Mouse (Mus musculus) liver, adult (tissue): ENCODE measurements around the gene Zfp667.

Source experiments
- GATA4 ChIP-seq: IDR thresholded peaks from 2 replicates; pipeline ENCODE4 v1.6.1; 2014; ENCODE audit warnings: mild to moderate bottlenecking, low read length; ENCODE audit not compliant: insufficient replicate concordance

Zfp667 gene

DNA sequence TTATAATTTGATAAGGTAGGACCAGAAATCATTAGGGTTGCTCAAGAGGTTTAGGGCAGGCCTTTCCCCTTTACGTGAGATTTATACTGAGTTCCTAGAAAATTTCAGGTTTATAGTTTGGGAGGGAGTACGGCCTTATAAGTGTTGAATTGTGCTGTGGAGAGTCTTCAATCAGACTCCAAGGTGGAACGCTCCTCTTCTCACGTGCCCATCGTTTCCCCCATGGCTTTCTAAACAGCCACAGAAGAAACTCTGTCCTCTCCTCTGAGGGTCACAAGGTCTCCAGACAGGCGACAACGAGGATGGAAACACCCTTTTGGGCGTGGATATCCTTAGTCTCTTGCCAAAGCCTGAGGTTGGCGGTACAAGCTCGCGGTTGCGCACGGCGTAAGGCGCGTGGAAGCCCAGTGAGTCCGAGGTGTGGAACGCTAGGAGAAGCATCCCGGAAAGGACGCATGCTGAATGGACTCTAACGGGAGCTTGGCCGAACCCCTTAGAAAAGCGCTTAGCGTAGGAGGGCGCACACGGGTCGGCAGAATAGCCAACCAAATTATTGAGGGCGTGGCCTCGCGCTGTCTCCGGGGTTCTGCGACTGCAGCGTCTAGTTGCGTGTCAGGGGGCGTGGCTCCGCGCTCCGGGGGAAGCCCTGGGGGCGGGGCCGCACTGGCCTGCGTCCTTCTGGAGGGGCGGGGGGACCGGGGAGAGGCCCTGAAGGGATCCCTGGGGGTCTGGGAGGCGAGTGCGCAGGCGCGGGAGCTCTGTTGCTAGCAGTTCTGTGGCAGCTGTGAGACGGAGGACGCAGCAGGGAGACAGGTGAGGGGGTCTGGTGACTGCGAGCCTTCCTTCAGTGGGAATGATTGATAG, at the start of gene Zfp667:
TSS of gene Zfp667 (plus strand) at position 738 of the 864 bp plus-strand sequence.
- TF ChIP-seq GATA4: no peak

DNA sequence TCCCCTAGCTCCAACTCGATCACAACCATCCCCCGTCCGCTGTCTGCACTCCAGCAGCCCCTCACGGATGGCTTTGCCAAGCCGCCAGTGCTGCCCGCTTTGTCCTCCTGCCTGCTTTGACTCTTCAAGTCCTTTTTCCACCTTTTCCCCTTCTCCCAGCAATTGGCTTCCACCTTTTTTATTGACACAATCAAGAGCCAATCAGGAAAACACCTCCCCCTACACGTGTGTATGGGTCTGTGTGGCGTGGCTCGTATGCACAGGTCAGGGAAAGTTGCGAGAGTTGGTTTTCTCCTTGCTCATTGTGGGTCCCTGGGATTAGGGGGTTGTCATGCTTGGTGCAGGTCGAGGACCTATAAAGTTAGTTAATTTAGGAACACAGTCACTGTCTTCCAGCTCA, 46.6 kb upstream of the Zfp667 start:
- no peak for TF ChIP-seq GATA4

DNA sequence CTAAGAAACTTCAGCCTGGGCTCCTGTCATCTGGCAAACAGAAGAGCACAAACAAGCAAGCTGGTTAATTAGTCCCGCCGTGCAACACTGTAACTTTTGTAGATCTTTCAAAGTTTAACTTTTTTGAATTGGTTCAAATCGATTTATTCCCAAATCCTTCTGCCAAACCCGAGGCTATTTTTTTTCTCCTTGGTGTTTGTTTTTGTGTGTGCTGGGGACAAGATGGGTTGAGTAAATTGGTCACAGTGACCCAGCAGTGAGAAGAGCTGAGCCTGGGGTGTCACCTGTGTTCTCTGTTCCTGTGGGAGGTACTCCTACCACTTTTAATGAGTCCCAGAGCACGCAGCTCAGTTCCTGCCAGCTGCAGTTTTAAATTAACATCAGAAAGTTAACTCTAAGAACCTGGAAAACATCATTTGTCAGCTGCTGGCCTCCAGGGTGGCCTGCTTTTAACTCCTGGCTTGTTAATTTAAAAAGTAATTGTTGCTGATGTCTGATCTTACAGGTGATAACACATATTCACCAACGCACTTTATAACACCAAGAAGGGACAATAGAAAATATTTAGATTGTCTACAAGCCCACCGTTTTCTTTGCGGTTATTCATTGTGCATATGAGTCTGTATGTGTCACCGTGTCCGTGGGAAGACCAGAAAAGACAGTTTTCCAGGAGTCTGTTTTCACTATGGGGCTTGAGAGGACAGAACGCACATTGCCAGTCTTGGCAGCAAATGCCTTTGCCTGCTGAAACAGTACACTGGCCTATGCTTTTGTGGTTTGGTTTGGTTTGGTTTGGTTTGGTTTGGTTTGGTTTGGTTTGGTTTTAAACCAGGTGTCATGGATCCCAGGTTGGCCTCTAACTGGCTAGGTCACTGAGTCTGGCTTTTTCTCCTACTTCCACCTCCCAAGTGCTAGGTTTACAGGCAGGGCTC, 41.8 kb upstream of the Zfp667 start:
- no peak for TF ChIP-seq GATA4

GRCm38 (mm10) chr7:6252410-6252809, 34.0 kb upstream of the Zfp667 start, which contains the start of gene Epp13:
Gene Epp13 (plus strand): TSS chr7:6252710.
- no peak for TF ChIP-seq GATA4

DNA sequence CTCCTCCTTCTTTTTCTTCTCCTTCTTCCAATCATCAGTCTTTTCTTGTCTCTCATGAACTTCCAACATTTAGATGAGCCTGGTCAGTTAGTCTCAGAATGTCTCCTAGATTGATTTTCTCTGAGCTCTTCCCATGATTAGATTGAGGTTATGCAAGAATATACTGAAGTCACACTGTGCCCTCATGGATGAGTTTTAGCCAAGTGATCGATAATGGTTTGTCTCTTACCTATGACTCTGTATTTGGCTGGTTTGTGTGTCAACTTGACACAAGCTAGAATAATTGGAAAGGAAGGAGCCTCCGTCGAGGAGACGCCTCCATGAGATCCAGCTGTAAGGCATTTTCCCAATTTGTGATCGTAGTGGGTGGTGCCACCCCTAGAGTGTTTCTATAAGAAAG, 31.9 kb upstream of the Zfp667 start:
- no peak for TF ChIP-seq GATA4

GRCm38 (mm10) chr7:6257386-6257785, 29.0 kb upstream of the Zfp667 start:
- no peak for TF ChIP-seq GATA4

GRCm38 (mm10) chr7:6258232-6259220, 27.9 kb upstream of the Zfp667 start:
- no peak for TF ChIP-seq GATA4

GRCm38 (mm10) chr7:6262120-6262519, 24.3 kb upstream of the Zfp667 start:
- TF ChIP-seq GATA4: no peak

DNA sequence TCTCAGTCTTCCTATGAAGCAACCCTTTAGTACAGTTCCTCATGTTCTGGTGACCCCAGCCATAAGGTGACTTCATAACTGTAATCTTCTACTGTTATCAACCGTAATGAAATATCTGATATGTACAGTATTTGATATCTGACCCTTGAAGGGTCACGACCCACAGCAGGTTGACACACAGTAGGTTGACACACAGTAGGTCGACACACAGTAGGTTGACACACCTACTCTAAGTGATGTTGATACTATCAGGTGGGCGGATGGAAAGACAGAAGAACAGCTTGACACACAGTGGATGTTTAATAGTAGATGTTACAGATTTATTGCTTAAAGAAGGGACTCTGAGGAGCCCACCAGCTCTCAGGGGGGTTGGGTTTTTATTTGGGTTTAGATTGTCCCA, 23.4 kb upstream of the Zfp667 start:
- no peak for TF ChIP-seq GATA4

DNA sequence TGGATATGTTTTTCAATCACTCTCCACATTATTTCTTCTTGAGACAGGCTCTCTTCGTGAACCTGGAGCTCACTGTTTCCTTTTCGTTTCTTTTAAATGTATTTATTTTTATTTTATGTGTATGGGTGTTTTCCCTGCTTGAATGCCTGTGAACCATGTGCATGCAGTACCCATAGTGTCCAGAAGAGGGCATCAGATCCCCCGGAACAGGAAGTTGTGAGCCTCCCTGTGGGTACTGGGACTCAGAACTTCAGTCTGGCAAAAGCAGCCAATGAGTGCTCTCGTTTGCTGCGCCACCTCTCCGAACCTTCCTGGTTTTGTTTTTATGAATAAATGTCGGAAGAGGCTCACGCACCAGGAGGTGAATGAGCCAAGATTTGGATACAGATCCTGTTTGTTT, 20.7 kb upstream of the Zfp667 start:
- no peak for TF ChIP-seq GATA4

DNA sequence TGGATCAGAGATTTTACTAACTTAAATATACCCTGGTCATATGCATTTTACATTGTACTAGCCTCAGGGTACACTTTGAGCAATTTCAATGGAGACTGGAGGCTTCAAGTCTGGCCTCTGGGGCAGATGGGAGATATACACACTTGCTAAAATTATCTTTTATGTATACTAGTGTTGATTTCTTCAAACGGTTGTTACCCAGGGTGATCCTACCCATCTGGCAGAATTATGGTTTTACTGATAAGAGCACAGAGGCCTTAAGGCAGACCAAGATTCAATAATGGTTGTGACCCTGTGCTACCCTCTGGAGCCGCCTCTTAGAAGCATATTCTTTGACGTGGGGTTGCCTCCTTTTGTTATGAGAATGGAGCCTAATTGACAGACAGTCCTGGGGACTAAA, 8.5 kb upstream of the Zfp667 start:
- TF ChIP-seq GATA4: no peak

- TF ChIP-seq GATA4: no peak
Measured at GRCm38 (mm10) chr7:6282749-6283148, 3.6 kb upstream of the Zfp667 start.

GRCm38 (mm10) chr7:6283451-6284075, 2.8 kb upstream of the Zfp667 start:
- no peak for TF ChIP-seq GATA4

DNA sequence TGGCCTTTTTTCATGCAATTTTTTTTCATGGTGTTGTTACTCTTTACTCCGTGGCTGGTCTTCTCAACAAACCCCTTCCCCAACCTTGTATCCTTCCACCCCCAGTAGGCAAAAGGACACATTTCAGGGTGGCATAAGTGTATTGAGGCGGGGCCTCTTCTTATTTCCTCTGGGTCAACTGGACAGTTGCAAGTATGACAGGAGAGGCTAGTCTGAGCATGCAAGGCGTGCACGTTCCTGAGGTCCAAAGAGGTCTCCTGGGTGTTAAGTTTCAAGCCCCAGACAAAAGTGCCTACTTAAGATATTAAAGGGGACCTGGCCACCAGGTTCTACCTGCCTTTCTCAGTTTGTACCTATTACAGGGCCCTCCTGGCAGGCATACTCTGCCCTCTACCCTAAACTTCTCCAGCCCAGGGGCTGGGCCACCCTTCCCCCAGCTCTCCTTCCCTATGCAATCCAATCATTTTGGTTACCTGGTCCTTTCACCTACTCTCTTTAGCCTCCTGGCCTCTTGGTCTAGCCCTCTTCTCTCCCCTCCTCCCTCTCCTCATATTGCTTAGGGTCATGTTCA, 1.9 kb upstream of the Zfp667 start:
- TF ChIP-seq GATA4: no peak
